Mouse (Mus musculus) stomach, postnatal 0 days (tissue): ENCODE measurements at regions not wholly inside any gene's neighbourhood (a gene's known extent, or its start where the extent isn't known, plus 50 kb on each side); places are given as distances from the start of the nearest gene placed in this dataset.

ENCODE experiments used
- CTCF ChIP-seq: IDR thresholded peaks from 2 replicates; pipeline ENCODE4 v1.5.1; 2016; ENCODE audit warnings: antibody characterized with exemption, low read depth, mild to moderate bottlenecking, moderate library complexity
- EP300 ChIP-seq: optimal IDR thresholded peaks from 2 replicates; pipeline ENCODE3; 2016; ENCODE audit warnings: antibody characterized with exemption

DNA sequence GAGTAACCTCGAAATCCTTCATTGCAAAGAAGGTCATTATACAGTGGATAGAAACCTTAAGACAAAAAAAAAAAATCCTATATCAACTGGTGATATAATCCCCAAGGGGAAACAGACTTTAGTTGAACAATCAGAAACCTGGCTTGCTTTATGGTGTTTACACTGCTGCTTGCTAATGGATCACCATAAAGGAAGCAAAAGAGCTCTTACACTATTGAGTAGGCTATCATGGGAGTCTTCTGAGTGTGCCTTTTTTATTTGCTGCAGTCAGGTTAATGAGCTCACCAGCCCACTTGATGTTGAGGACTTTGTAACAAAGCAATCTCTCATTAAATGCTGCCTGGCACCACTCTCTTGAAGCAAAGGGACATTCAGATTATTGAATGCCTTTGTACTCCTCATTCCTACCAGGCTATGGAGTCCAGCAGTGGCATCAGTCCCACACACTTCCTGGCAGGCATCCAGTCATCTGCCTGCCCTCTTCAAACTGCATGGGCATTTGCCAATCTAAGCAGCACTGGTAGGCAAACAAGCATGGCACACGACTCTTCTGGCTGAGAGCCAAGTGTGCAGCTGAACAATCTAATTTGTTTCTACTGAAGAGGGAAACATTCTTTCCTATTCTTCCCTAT, 331.7 kb upstream of the Cypt12 start:
- TF ChIP-seq EP300 (no peak), CTCF (no peak)
